8 mouse cellular contexts compared by ENCODE assay signal in genomic region chr8:70505698-70506327, GRCm38 (mm10). TPM values are rescaled to one million over a fixed set of nuclear protein-coding genes. Genes with fewer than 3 reads are reported as not detected.
DNase-seq lines count a peak whose midpoint lies in the region; ATAC-seq and TF ChIP-seq lines count a peak whose summit lies in the region.

No protein-coding gene starts in this region.

- peak overlapping the region; percentile 95 for H3K27ac ChIP-seq in heart, embryonic 13.5 days (replicated peaks)
- peak overlapping the region; percentile 94 for H3K27ac ChIP-seq in forebrain, embryonic 16.5 days (ENCODE audit: low read length)
- H3K27ac ChIP-seq in liver, embryonic 13.5 days = peak overlapping the region; percentile 95
- peak overlapping the region; percentile 91 for H3K27ac ChIP-seq in stomach, postnatal 0 days (replicated peaks)

- peak; percentile 5; the same call in 1 of the 2 replicates for ATAC-seq in heart, embryonic 13.5 days (ENCODE audit: extremely low read depth, insufficient number of reproducible peaks, low FRiP score, low TSS enrichment)
- 0 out of 2 replicates have a peak, but pooled peaks have one; percentile 9 for ATAC-seq in G1E (ENCODE audit: extremely low read depth, insufficient number of reproducible peaks, low FRiP score, poor library complexity, severe bottlenecking)
- ATAC-seq in forebrain, embryonic 16.5 days = no peak; the same call in 1 of the 2 replicates
- ATAC-seq in liver, embryonic 13.5 days (ENCODE audit: low read depth) = peak; percentile 24
- ATAC-seq in stomach, postnatal 0 days (ENCODE audit: low FRiP score, low TSS enrichment) = peak; percentile 4; the same call in 1 of the 2 replicates

- H3K4me3 ChIP-seq in heart, embryonic 13.5 days = peak overlapping the region; percentile 73
- H3K4me3 ChIP-seq in G1E (ENCODE audit: low read depth, low read length) = peak overlapping the region; percentile 81
- peak overlapping the region; percentile 78 for H3K4me3 ChIP-seq in forebrain, embryonic 16.5 days (replicated peaks; ENCODE audit: low read length)
- H3K4me3 ChIP-seq in liver, embryonic 13.5 days (replicated peaks) = peak overlapping the region; percentile 79
- peak overlapping the region; percentile 71 for H3K4me3 ChIP-seq in stomach, postnatal 0 days (ENCODE audit: low read depth, low read length)

- WGBS in heart, embryonic 13.5 days = 40% methylated on average over 32 of the region's 32 CpGs
- 32% methylated on average over 32 of the region's 32 CpGs for WGBS in forebrain, embryonic 16.5 days
- 39% methylated on average over 32 of the region's 32 CpGs for WGBS in liver, embryonic 13.5 days (ENCODE audit: insufficient replicate concordance)
- WGBS in stomach, postnatal 0 days = 35% methylated on average over 32 of the region's 32 CpGs

- TF ChIP-seq CTCF in G1E (IDR thresholded peaks at IDR 0.05; ENCODE audit: low read depth, low read length) = no peak
- no peak for TF ChIP-seq CTCF in stomach, postnatal 0 days (IDR thresholded peaks at IDR 0.05; ENCODE audit: low read depth)

- H3K36me3 ChIP-seq in heart, embryonic 13.5 days = peaks cover 35% of the 10 kb centered on the region
- peaks cover 65% of the 10 kb centered on the region for H3K36me3 ChIP-seq in G1E (replicated peaks)
- H3K36me3 ChIP-seq in forebrain, embryonic 16.5 days (ENCODE audit: control insufficient read depth, insufficient read depth) = peaks cover 9% of the 10 kb centered on the region
- H3K36me3 ChIP-seq in liver, embryonic 13.5 days = peaks cover 29% of the 10 kb centered on the region
- H3K36me3 ChIP-seq in stomach, postnatal 0 days (ENCODE audit: control insufficient read depth, insufficient read depth, low read length) = peaks cover 12% of the 10 kb centered on the region; the same call in 1 of the 2 replicates

- peak overlapping the region; percentile 82 for H3K4me2 ChIP-seq in heart, embryonic 13.5 days
- H3K4me2 ChIP-seq in forebrain, embryonic 16.5 days (ENCODE audit: low read length) = peak overlapping the region; percentile 95
- peak overlapping the region; percentile 93 for H3K4me2 ChIP-seq in liver, embryonic 13.5 days
- H3K4me2 ChIP-seq in stomach, postnatal 0 days (replicated peaks; ENCODE audit: low read depth) = peak overlapping the region; percentile 73

- DNase-seq in heart, postnatal 14 days = no peak
- no peak for DNase-seq in G1E (ENCODE audit: low spot score)
- no peak for DNase-seq in liver, embryonic 13.5 days
- DNase-seq in stomach, postnatal 0 days (ENCODE audit: low spot score) = no peak
- DNase-seq in ovary, postnatal 36 days (ENCODE audit: low spot score) = no peak
- DNase-seq in layer of hippocampus, adult 11-12 months (ENCODE audit: low spot score) = no peak

- intact Hi-C loops in heart, postnatal 14 days (cut with DNase I) = no loop called here

- no peak for TF ChIP-seq EP300 in stomach, postnatal 0 days (optimal IDR thresholded peaks at IDR 0.05)

- H3K27me3 ChIP-seq in heart, embryonic 13.5 days (replicated peaks) = peaks cover 33% of the 10 kb centered on the region
- H3K27me3 ChIP-seq in G1E (ENCODE audit: insufficient read depth, low read length) = peaks cover 4% of the 10 kb centered on the region; the same call in 1 of the 2 replicates
- peaks cover 28% of the 10 kb centered on the region for H3K27me3 ChIP-seq in forebrain, embryonic 16.5 days (replicated peaks; ENCODE audit: control insufficient read depth, insufficient read depth, low read length)
- peaks cover 30% of the 10 kb centered on the region for H3K27me3 ChIP-seq in liver, embryonic 13.5 days
- no peaks in the 10 kb centered on the region for H3K27me3 ChIP-seq in stomach, postnatal 0 days (ENCODE audit: control insufficient read depth, insufficient read depth, low read length)

- H3K9ac ChIP-seq in heart, embryonic 13.5 days = peak overlapping the region; percentile 95
- H3K9ac ChIP-seq in forebrain, embryonic 16.5 days (replicated peaks; ENCODE audit: low read depth, low read length) = peak overlapping the region; percentile 95
- peak overlapping the region; percentile 89 for H3K9ac ChIP-seq in liver, embryonic 13.5 days
- H3K9ac ChIP-seq in stomach, postnatal 0 days (ENCODE audit: low read length) = peak overlapping the region; percentile 85

- no peaks in the 10 kb centered on the region for H3K9me3 ChIP-seq in heart, embryonic 13.5 days
- no peaks in the 10 kb centered on the region for H3K9me3 ChIP-seq in G1E (replicated peaks)
- no peaks in the 10 kb centered on the region for H3K9me3 ChIP-seq in forebrain, embryonic 16.5 days (ENCODE audit: control insufficient read depth, low read length)
- H3K9me3 ChIP-seq in liver, embryonic 13.5 days (replicated peaks) = no peaks in the 10 kb centered on the region
- H3K9me3 ChIP-seq in stomach, postnatal 0 days (ENCODE audit: control insufficient read depth, low read length) = no peaks in the 10 kb centered on the region

- H3K4me1 ChIP-seq in heart, embryonic 13.5 days = peaks cover 81% of the 10 kb centered on the region
- H3K4me1 ChIP-seq in G1E (ENCODE audit: insufficient read depth, low read depth, low read length) = peaks cover 62% of the 10 kb centered on the region
- H3K4me1 ChIP-seq in forebrain, embryonic 16.5 days (replicated peaks; ENCODE audit: control insufficient read depth, insufficient read depth, low read length) = peaks cover 45% of the 10 kb centered on the region
- peaks cover 82% of the 10 kb centered on the region for H3K4me1 ChIP-seq in liver, embryonic 13.5 days (replicated peaks)
- peaks cover 3% of the 10 kb centered on the region for H3K4me1 ChIP-seq in stomach, postnatal 0 days (replicated peaks; ENCODE audit: control insufficient read depth, insufficient read depth)

RNA-seq across cellular contexts. Expression of gene Rex1bd, which starts 0.7 kb away (rescaled TPM):
- 116 and 125 TPM in 2 replicates for polyA plus RNA-seq in heart, embryonic 13.5 days (2015; fragmentation: Nextera tagmentation; extraction: Ambion mirVana)
- total RNA-seq in heart, postnatal 14 days (2021) = 100 to 1,000 TPM; 105 TPM
- total RNA-seq in G1E (2014; fragmentation: Nextera tagmentation) (43.6 and 44.2 TPM in 2 replicates), G1E (2017) (86.9 and 94.9 TPM in 2 replicates)
- 187 and 223 TPM in 2 replicates for polyA plus RNA-seq in G1E (2012)
- polyA plus RNA-seq in forebrain, embryonic 16.5 days (2015; fragmentation: Nextera tagmentation; extraction: Ambion mirVana) = 149 and 157 TPM in 2 replicates
- 81.2 and 82.3 TPM in 2 replicates for polyA plus RNA-seq in liver, embryonic 13.5 days (2015; fragmentation: Nextera tagmentation; extraction: Ambion mirVana)
- 119 and 122 TPM in 2 replicates for polyA plus RNA-seq in stomach, postnatal 0 days (2015; fragmentation: Nextera tagmentation; extraction: Ambion mirVana)

RNA-seq across cellular contexts. Expression of gene Uba52, which starts 4.8 kb away (rescaled TPM):
- 842 and 891 TPM in 2 replicates for polyA plus RNA-seq in heart, embryonic 13.5 days (2015; fragmentation: Nextera tagmentation; extraction: Ambion mirVana)
- total RNA-seq in heart, postnatal 14 days (2021) = 1,000 to 10,000 TPM; 1,458 to 1,541 TPM
- total RNA-seq in G1E (2014; fragmentation: Nextera tagmentation) = 4,646 and 5,141 TPM in 2 replicates
- total RNA-seq in G1E (2017) = 3,490 and 3,572 TPM in 2 replicates
- polyA plus RNA-seq in G1E (2012) = 592 and 1,322 TPM in 2 replicates
- 660 and 697 TPM in 2 replicates for polyA plus RNA-seq in forebrain, embryonic 16.5 days (2015; fragmentation: Nextera tagmentation; extraction: Ambion mirVana)
- polyA plus RNA-seq in liver, embryonic 13.5 days (2015; fragmentation: Nextera tagmentation; extraction: Ambion mirVana) = 736 and 758 TPM in 2 replicates
- polyA plus RNA-seq in stomach, postnatal 0 days (2015; fragmentation: Nextera tagmentation; extraction: Ambion mirVana) = 951 and 966 TPM in 2 replicates

RNA-seq across cellular contexts. Expression of gene Crlf1, which starts 12.9 kb away (rescaled TPM):
- 3.7 and 5.5 TPM in 2 replicates for polyA plus RNA-seq in heart, embryonic 13.5 days (2015; fragmentation: Nextera tagmentation; extraction: Ambion mirVana)
- under 1 TPM; 0.22 to 0.29 TPM for total RNA-seq in heart, postnatal 14 days (2021)
- total RNA-seq in G1E (2014; fragmentation: Nextera tagmentation) (not detected in 2 replicates), G1E (2017) (not detected in 2 replicates)
- not detected in 2 replicates for polyA plus RNA-seq in G1E (2012)
- polyA plus RNA-seq in forebrain, embryonic 16.5 days (2015; fragmentation: Nextera tagmentation; extraction: Ambion mirVana) = 6.1 and 8.2 TPM in 2 replicates
- 3.2 and 3.6 TPM in 2 replicates for polyA plus RNA-seq in liver, embryonic 13.5 days (2015; fragmentation: Nextera tagmentation; extraction: Ambion mirVana)
- 5.8 and 6.5 TPM in 2 replicates for polyA plus RNA-seq in stomach, postnatal 0 days (2015; fragmentation: Nextera tagmentation; extraction: Ambion mirVana)

RNA-seq across cellular contexts. Expression of gene Tmem59l, which starts 18.7 kb away (rescaled TPM):
- polyA plus RNA-seq in heart, embryonic 13.5 days (2015; fragmentation: Nextera tagmentation; extraction: Ambion mirVana) = 0.45 and 0.76 TPM in 2 replicates
- not detected for total RNA-seq in heart, postnatal 14 days (2021)
- total RNA-seq in G1E (2014; fragmentation: Nextera tagmentation) (not detected in 2 replicates), G1E (2017) (0.12 TPM in 1 of 2 replicates, not detected in the other)
- 0.03 TPM in 1 of 2 replicates, not detected in the other for polyA plus RNA-seq in G1E (2012)
- polyA plus RNA-seq in forebrain, embryonic 16.5 days (2015; fragmentation: Nextera tagmentation; extraction: Ambion mirVana) = 74.9 and 90.8 TPM in 2 replicates
- 0.14 and 0.33 TPM in 2 replicates for polyA plus RNA-seq in liver, embryonic 13.5 days (2015; fragmentation: Nextera tagmentation; extraction: Ambion mirVana)
- polyA plus RNA-seq in stomach, postnatal 0 days (2015; fragmentation: Nextera tagmentation; extraction: Ambion mirVana) = 2.4 and 2.8 TPM in 2 replicates

RNA-seq across cellular contexts. Expression of gene Fkbp8, which starts 21.7 kb away (rescaled TPM):
- 240 and 251 TPM in 2 replicates for polyA plus RNA-seq in heart, embryonic 13.5 days (2015; fragmentation: Nextera tagmentation; extraction: Ambion mirVana)
- total RNA-seq in heart, postnatal 14 days (2021) = 100 to 1,000 TPM; 150 to 163 TPM
- total RNA-seq in G1E (2014; fragmentation: Nextera tagmentation) = 228 and 232 TPM in 2 replicates
- total RNA-seq in G1E (2017) = 206 and 221 TPM in 2 replicates
- 939 and 1,510 TPM in 2 replicates for polyA plus RNA-seq in G1E (2012)
- polyA plus RNA-seq in forebrain, embryonic 16.5 days (2015; fragmentation: Nextera tagmentation; extraction: Ambion mirVana) = 402 and 462 TPM in 2 replicates
- polyA plus RNA-seq in liver, embryonic 13.5 days (2015; fragmentation: Nextera tagmentation; extraction: Ambion mirVana) = 177 and 182 TPM in 2 replicates
- 179 and 188 TPM in 2 replicates for polyA plus RNA-seq in stomach, postnatal 0 days (2015; fragmentation: Nextera tagmentation; extraction: Ambion mirVana)
